Mouse (Mus musculus) olfactory bulb, adult 2 months (tissue): ENCODE measurements around the gene Psmd1. TPM values are rescaled to one million over a fixed set of nuclear protein-coding genes. Genes with fewer than 3 reads are reported as not detected.
"Not testable (repeated sequence)": the region's sequence is repeated elsewhere in the genome, so short reads cannot be mapped to it uniquely, and the experiment has no call there.

Experiments used
- H3K27ac ChIP-seq: fragments of 200-500 bp; 2 replicates; pipeline ENCODE4 v1.5.1; 2012; ENCODE audit warnings: low read depth, low read length; ENCODE audit not compliant: insufficient read depth
- H3K4me1 ChIP-seq: fragments of 200-500 bp; 2 replicates; pipeline ENCODE4 v1.6.1; 2012; ENCODE audit warnings: low read length; ENCODE audit not compliant: control insufficient read depth, insufficient read depth
- H3K4me3 ChIP-seq: fragments of 200-500 bp; 2 replicates; pipeline ENCODE4 v1.5.1; 2012; ENCODE audit warnings: mild to moderate bottlenecking, low read depth, low read length, moderate library complexity; ENCODE audit not compliant: insufficient read depth
- CTCF ChIP-seq: fragments of 200-500 bp; IDR thresholded peaks from 2 replicates; pipeline ENCODE4 v1.5.1; 2012; ENCODE audit warnings: low read depth, mild to moderate bottlenecking, low read length, moderate library complexity; ENCODE audit not compliant: insufficient read depth
- POLR2A ChIP-seq: fragments of 200-500 bp; IDR thresholded peaks from 2 replicates; pipeline ENCODE4 v1.6.1; 2012; ENCODE audit warnings: mild to moderate bottlenecking, low read depth, low read length, moderate library complexity; ENCODE audit not compliant: insufficient read depth
- WGBS: fragments of 180-500 bp; shearing (Covaris S2); methylation state at CpG from one replicate; pipeline ENCODE4 v1.1.7; 2018; 5-methylcytosine and 5-hydroxymethylcytosine counted together
- polyA plus RNA-seq: library from polyadenylated mRNA; stranded (reverse); fragments of >200 nt; gene quantifications from 2 replicates; pipeline ENCODE4 v1.2.4, GENCODE M21; 2012; ENCODE audit warnings: low replicate concordance; ENCODE audit not compliant: missing spikeins, insufficient read depth, insufficient read length

Gene Psmd1
- polyA plus RNA-seq: 97.9 TPM in 1 of 2 replicates, not detected in the other

DNA sequence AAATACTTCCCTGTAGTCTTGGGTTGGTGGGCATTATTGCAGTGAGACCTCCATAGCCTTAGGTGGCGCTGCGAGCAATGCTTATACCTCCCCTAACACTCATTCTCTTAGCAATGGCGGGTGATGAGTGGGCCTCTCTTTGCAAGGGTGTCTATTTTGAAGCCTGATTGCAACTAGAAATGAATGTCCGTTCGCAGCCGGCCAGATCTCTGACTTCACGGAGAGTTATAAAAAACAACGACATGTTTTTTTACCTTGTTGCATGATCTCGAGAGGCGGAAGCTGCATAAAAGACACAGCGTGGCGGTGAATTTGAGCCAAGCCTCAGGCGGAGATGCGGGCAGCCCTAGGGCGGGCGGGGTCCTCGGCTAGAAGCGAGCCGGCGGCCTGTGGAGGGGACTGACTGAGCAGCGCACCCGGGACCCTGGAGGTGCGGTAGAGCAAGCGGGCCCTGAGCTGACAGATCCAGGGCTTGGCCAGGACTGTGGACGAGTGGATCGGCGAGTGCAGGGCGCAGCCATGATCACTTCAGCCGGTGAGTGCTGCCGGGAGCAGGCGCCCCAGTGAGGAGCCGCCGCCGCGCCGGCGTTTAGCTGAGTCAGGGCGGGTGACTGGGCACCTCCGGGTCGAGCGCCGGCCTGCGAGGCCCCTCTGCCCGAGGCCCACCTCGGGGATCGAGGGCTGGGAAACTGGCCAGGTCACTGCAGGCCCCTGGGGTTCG lies at the start of gene Psmd1:
TSS of gene Psmd1 (plus strand) at position 117 of the 721 bp plus-strand sequence.
- no peaks in the 10 kb centered on the region for H3K4me1 ChIP-seq
- no peak for TF ChIP-seq CTCF
- peak; percentile 56; the same call in 1 of the 2 replicates for TF ChIP-seq POLR2A
- WGBS: under 1% methylated on average over 47 of the region's 47 CpGs
- H3K27ac ChIP-seq: peak within 1 kb of the TSS; percentile 97
- H3K4me3 ChIP-seq: peak within 1 kb of the TSS; percentile 87

- 98% methylated on average over 9 of the region's 9 CpGs for WGBS
- not testable (repeated sequence) for H3K27ac ChIP-seq, H3K4me3 ChIP-seq, H3K4me1 ChIP-seq
Observed at GRCm38 (mm10) chr1:86015758-86016157, 48.4 kb upstream of the Psmd1 start.

GRCm38 (mm10) chr1:86016516-86016915 lies 47.7 kb upstream of the Psmd1 start, which contains the start of gene Spata3:
Spata3 (plus strand) TSS chr1:86016816.
- 94% methylated on average over 8 of the region's 8 CpGs for WGBS
- no peak within 1 kb of the TSS for H3K27ac ChIP-seq

DNA sequence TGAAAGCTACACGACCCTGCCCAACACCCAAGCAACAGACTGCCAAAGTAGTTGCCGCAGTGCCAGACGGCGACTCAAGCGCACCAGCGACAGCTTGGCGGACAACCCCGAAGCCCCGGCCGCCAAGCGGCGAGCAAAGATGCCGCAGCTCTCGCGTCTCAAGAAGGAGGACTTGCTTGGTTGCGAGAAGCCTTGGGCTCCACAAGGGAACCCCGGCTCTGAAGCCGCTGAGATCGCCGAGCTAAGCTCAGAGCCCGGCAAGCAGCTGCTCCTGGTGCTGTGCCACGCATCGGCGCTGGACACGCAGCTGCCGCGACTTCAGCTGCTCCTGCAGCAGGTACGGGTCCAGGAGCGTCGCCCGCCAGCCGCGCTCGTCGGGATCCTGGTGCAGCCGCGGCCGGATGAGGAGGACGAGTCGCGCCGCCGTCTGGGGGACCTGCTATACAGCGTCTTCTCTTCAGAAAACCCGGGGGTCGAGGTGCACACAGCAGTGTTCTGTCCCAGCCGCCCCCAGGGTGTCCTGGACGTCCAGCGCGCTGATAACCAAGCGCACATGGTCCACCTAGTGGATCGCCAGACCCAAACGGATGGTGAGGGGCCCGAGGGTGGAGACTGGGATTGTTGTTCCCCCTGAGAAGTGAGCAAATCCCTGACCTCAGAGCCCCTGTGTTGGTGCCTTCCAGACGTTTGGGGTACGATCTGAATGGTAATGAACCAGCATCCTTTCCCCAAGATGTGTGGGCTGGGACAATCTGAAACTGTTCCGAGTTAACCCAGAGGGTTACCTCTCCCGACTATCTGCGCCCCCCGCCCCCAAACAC lies 45.7 kb upstream of the Psmd1 start:
- H3K27ac ChIP-seq: no peak overlapping the region

More at GRCm38 (mm10) chr1:86016516-86016915, 47.7 kb upstream of the Psmd1 start, which contains the start of gene Spata3:
- TF ChIP-seq CTCF (no peak), POLR2A (no peak)
- Histone ChIP-seq H3K4me3 (no peak within 1 kb of the TSS), H3K4me1 (peaks cover 6% of the 10 kb centered on the region; the same call in 1 of the 2 replicates)

GRCm38 (mm10) chr1:86021365-86021989 lies 42.7 kb upstream of the Psmd1 start:
- Histone ChIP-seq H3K4me1 (peaks cover 6% of the 10 kb centered on the region; the same call in 1 of the 2 replicates), H3K4me3 (no peak overlapping the region), H3K27ac (no peak overlapping the region)
- 72% methylated on average over 11 of the region's 11 CpGs for WGBS
- no peak for TF ChIP-seq POLR2A
- TF ChIP-seq CTCF: no peak

More for the DNA sequence above, 45.7 kb upstream of the Psmd1 start:
- 2% methylated on average over 60 of the region's 60 CpGs for WGBS
- TF ChIP-seq POLR2A: no peak
- TF ChIP-seq CTCF: peak; percentile 31; the same call in 1 of the 2 replicates
- Histone ChIP-seq H3K4me1 (peaks cover 6% of the 10 kb centered on the region; the same call in 1 of the 2 replicates), H3K4me3 (peak overlapping the region; percentile 37)

DNA sequence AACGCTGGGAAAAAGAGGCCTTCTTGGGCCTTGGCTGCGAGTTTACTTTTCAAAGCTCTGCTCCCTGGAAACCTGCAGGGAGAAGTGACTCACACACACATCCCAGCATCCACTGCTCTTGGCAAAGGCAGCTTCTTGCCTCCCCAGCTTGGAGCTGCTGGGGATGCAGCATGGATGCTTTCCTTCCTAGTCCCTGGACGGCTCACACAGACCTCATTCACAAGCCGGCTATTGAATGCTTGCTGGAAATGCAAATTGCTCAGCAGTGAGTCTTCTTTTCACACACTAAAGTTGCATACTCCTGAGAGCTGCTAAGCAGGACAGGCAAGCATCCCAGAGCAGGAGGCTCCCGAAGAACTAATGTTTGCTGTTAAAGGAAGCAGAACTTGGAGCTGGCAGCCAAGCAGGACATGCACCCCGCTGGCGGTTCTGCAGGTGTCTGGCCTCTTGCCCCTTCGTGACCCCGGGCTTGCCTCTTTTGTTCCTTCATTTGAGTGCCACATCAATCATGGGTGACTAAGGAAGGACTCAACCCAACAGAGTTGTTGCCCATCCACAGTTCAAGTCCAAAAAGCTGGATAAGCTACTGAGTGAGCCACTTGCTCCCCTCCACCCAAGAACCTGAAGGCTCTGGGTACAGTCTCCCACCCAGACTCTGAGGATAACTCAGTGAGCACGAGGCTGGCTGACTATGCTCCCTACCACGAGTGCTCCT lies 31.8 kb upstream of the Psmd1 start:
- 9% methylated on average over 11 of the region's 11 CpGs for WGBS
- Histone ChIP-seq H3K4me1 (peaks cover 12% of the 10 kb centered on the region; the same call in 1 of the 2 replicates), H3K4me3 (no peak overlapping the region), H3K27ac (peak overlapping the region; percentile 14; the same call in 1 of the 2 replicates)
- no peak for TF ChIP-seq CTCF
- TF ChIP-seq POLR2A: no peak

DNA sequence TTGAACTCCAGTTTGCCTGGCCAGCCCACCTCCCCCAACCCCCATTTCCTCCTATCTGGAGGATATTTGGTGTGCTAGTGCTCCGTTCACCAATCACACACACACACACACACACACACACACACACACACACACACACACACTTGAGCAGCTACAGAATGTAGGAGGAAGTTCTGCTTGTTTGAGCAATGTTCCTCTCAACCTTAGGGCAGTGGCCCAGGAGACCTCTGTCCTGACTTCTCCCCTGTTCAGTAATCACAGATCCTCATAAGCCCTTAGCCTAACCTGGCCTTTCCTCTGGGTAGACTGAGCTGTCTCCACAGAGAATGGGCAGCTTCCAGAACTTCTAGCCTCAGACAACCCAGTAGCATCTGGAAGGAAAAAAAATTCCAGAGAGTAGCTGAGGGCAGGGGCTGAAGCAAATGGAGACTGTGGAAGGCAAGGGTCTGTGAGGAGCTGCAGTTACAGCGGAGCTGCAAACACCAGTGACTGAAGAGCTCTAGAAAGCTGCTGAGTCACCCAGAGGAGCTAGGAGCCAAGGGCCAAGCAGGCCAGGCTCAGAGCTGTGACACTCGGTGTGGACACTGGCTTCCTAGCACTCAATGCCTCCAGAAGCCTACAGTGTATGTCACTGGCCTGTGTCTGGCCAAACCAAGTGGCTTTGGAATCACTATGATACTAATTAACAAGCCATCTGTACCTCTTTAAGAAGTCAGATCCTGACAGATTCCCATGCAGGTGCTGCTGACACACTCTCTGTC lies 25.8 kb upstream of the Psmd1 start:
- Histone ChIP-seq H3K27ac (no peak overlapping the region), H3K4me1 (peaks cover 3% of the 10 kb centered on the region; the same call in 1 of the 2 replicates), H3K4me3 (no peak overlapping the region)
- TF ChIP-seq POLR2A (no peak), CTCF (no peak)
- 55% methylated on average over 3 of the region's 3 CpGs for WGBS
